Mouse (Mus musculus) small intestine, adult 2 months (tissue): ENCODE results near the gene Gm5039.
"Not testable (repeated sequence)": the region's sequence is repeated elsewhere in the genome, so short reads cannot be mapped to it uniquely, and the experiment has no call there.

ENCODE experiments used
- CTCF ChIP-seq: fragments of 200-500 bp; IDR thresholded peaks from 2 replicates; pipeline ENCODE4 v1.5.1; 2012; ENCODE audit warnings: low read depth, mild to moderate bottlenecking, control low read depth, inconsistent platforms, low read length, moderate library complexity, mixed read lengths; ENCODE audit not compliant: insufficient replicate concordance, insufficient read length; ENCODE audit errors: extremely low read depth
- POLR2A ChIP-seq: fragments of 200-500 bp; IDR thresholded peaks from 2 replicates; pipeline ENCODE4 v1.6.1; 2012; ENCODE audit warnings: low read depth, mild to moderate bottlenecking, control low read depth, inconsistent platforms, low read length, moderate library complexity

GRCm38 (mm10) chr12:88285224-88285623 is 38.6 kb downstream of the Gm5039 start:
- TF ChIP-seq CTCF, POLR2A: not testable (repeated sequence)
